Mouse (Mus musculus) inflammation-experienced regulatory T-cells, adult 6 months (primary cell): ENCODE data around the gene Chd1l. TPM values are rescaled to one million over a fixed set of nuclear protein-coding genes. Genes with fewer than 3 reads are reported as not detected.
A peak's percentile ranks its signal among the peaks of the same experiment; 100 is the strongest.

ENCODE experiments used
- ATAC-seq: one replicate; pipeline ENCODE4 v1.8.0; 2017
- polyA plus RNA-seq, 3 experiments: library from polyadenylated mRNA; unstranded; fragments of 100-300 nt; shearing (Covaris generic); gene quantifications; one replicate each; pipeline ENCODE4 v1.2.1; 2017

The Chd1l gene
- 10 to 100 TPM; 18.5 to 34.9 (median 25.4) TPM for polyA plus RNA-seq

GRCm38 (mm10) chr3:97609845-97610410, at the start of gene Chd1l:
Gene Chd1l (minus strand): TSS chr3:97610203.
- ATAC-seq = peak; percentile 88

- ATAC-seq = no peak
Observed at GRCm38 (mm10) chr3:97659746-97660145, 49.7 kb upstream of the Chd1l start.

GRCm38 (mm10) chr3:97658426-97659193, 48.6 kb upstream of the Chd1l start:
- ATAC-seq = peak; percentile 57

- ATAC-seq = peak; percentile 89
Observed at GRCm38 (mm10) chr3:97657655-97658411, 47.8 kb upstream of the Chd1l start, which contains the start of gene Prkab2. Gene Prkab2 (plus strand): TSS chr3:97658193.

- no peak for ATAC-seq
Observed at GRCm38 (mm10) chr3:97654901-97655300, 44.9 kb upstream of the Chd1l start.

- ATAC-seq = no peak
Observed at GRCm38 (mm10) chr3:97653781-97654180, 43.8 kb upstream of the Chd1l start.

GRCm38 (mm10) chr3:97651604-97652003, 41.6 kb upstream of the Chd1l start:
- no peak for ATAC-seq

- ATAC-seq = no peak
Observed at GRCm38 (mm10) chr3:97649469-97649868, 39.5 kb upstream of the Chd1l start.

GRCm38 (mm10) chr3:97649022-97649421, 39.0 kb upstream of the Chd1l start:
- ATAC-seq = no peak

GRCm38 (mm10) chr3:97648518-97648917, 38.5 kb upstream of the Chd1l start:
- ATAC-seq = no peak

GRCm38 (mm10) chr3:97642001-97642400, 32.0 kb upstream of the Chd1l start:
- no peak for ATAC-seq

- ATAC-seq = no peak
Observed at GRCm38 (mm10) chr3:97641396-97641795, 31.4 kb upstream of the Chd1l start.

GRCm38 (mm10) chr3:97634288-97634761, 24.3 kb upstream of the Chd1l start:
- ATAC-seq = no peak

GRCm38 (mm10) chr3:97633456-97633855, 23.5 kb upstream of the Chd1l start:
- no peak for ATAC-seq

GRCm38 (mm10) chr3:97631258-97631860, 21.4 kb upstream of the Chd1l start:
- no peak for ATAC-seq

GRCm38 (mm10) chr3:97630746-97631145, 20.7 kb upstream of the Chd1l start:
- ATAC-seq = no peak

GRCm38 (mm10) chr3:97629941-97630340, 19.9 kb upstream of the Chd1l start:
- no peak for ATAC-seq

- ATAC-seq = peak; percentile 100
Observed at GRCm38 (mm10) chr3:97628391-97629001, 18.5 kb upstream of the Chd1l start, which contains the start of gene Fmo5. Gene Fmo5 (plus strand): TSS chr3:97628804.

- no peak for ATAC-seq
Observed at GRCm38 (mm10) chr3:97627893-97628292, 17.9 kb upstream of the Chd1l start.

- no peak for ATAC-seq
Observed at GRCm38 (mm10) chr3:97624611-97625010, 14.6 kb upstream of the Chd1l start.

GRCm38 (mm10) chr3:97620657-97621056, 10.7 kb upstream of the Chd1l start:
- ATAC-seq = no peak

- no peak for ATAC-seq
Observed at GRCm38 (mm10) chr3:97617899-97618298, 7.9 kb upstream of the Chd1l start.
